ENCODE assay signal across 17 mouse cellular contexts in the genomic region with DNA sequence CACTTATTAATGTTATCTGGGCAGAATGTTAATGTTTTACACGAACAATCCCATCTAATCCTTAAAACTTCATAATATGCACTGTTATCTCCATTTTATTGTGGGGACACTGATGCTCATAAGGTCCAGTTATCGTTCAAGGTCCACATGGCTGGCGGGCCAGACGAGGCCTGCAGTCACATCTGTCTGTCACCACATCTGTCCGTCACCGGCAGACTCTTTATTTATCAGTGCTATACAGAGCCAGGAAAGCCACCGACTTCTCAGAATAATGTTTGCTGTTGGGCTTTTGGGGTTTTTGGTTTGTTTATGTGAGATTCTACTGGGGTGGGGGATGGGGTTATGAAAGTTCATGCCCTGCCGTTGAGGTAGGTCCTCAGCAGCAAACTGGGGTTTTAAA. TPM values are rescaled to one million over a fixed set of nuclear protein-coding genes. Genes with fewer than 3 reads are reported as not detected.
DNase-seq lines count a peak whose midpoint lies in the region; ATAC-seq and TF ChIP-seq lines count a peak whose summit lies in the region.
"Had no signal": no experiment of that assay in that cellular context is flagged by ENCODE, and none has a peak within 500 bp of the region (broad histone marks: within the 10 kb centered on the region; RNA-seq: fewer than 3 reads in every experiment).

No protein-coding gene starts in this region.

- no peak overlapping the region for H3K27ac ChIP-seq in heart, embryonic 12.5 days (ENCODE audit: poor library complexity, severe bottlenecking)
- H3K27ac ChIP-seq in intestine, postnatal 0 days (ENCODE audit: low read depth, low read length), result peak overlapping the region; percentile 75
- H3K27ac ChIP-seq: embryonic facial prominence, embryonic 12.5 days; forebrain, embryonic 12.5 days; midbrain, embryonic 13.5 days had no signal

- no peaks in the 10 kb centered on the region for H3K9me3 ChIP-seq in heart, embryonic 12.5 days (replicated peaks)
- no peaks in the 10 kb centered on the region for H3K9me3 ChIP-seq in intestine, postnatal 0 days (ENCODE audit: control insufficient read depth)
- H3K9me3 ChIP-seq: embryonic facial prominence, embryonic 12.5 days; forebrain, embryonic 12.5 days; midbrain, embryonic 13.5 days had no signal

- no peak overlapping the region for H3K4me3 ChIP-seq in heart, embryonic 12.5 days
- no peak overlapping the region for H3K4me3 ChIP-seq in intestine, postnatal 0 days (ENCODE audit: low read depth, low read length)
- H3K4me3 ChIP-seq: embryonic facial prominence, embryonic 12.5 days; forebrain, embryonic 12.5 days; midbrain, embryonic 13.5 days had no signal

- TF ChIP-seq CTCF in intestine, postnatal 0 days (IDR thresholded peaks at IDR 0.05; ENCODE audit: low read depth), result no peak

- DNase-seq in heart, postnatal 4 days, result no peak
- DNase-seq in c-Kit-negative CD71-positive TER-119-positive erythroid progenitor cells, embryonic 14.5 days (ENCODE audit: low read depth, low spot score), result peak; percentile 35
- no peak for DNase-seq in testis, postnatal 14 days (ENCODE audit: low spot score)
- no peak for DNase-seq in kidney, adult 18-20 months
- no peak for DNase-seq in frontal cortex, postnatal 14 days (ENCODE audit: low spot score in 2 of 2)
- DNase-seq: cerebellum, postnatal 14 days; kidney, adult 11 months; kidney, postnatal 4 days; lung, postnatal 10 days; right cerebral cortex, postnatal 14 days had no signal

- H3K9ac ChIP-seq in heart, embryonic 12.5 days, result no peak overlapping the region
- H3K9ac ChIP-seq in intestine, postnatal 0 days (ENCODE audit: low read depth, low read length), result no peak overlapping the region
- H3K9ac ChIP-seq: embryonic facial prominence, embryonic 12.5 days; forebrain, embryonic 12.5 days; midbrain, embryonic 13.5 days had no signal

- ATAC-seq in heart, embryonic 12.5 days (ENCODE audit: insufficient number of reproducible peaks, low FRiP score), result peak; percentile 73; the same call in 1 of the 2 replicates
- peak; percentile 62 for ATAC-seq in intestine, postnatal 0 days
- ATAC-seq in megakaryocyte progenitor cell, adult 5-6 weeks (replicated peaks; ENCODE audit: poor library complexity), result peak; percentile 60
- ATAC-seq: midbrain, embryonic 13.5 days; Patski had no signal

- H3K27me3 ChIP-seq in heart, embryonic 12.5 days (replicated peaks), result no peaks in the 10 kb centered on the region
- H3K27me3 ChIP-seq in intestine, postnatal 0 days (replicated peaks; ENCODE audit: control insufficient read depth, insufficient read depth, low read length), result no peaks in the 10 kb centered on the region
- H3K27me3 ChIP-seq: embryonic facial prominence, embryonic 12.5 days; forebrain, embryonic 12.5 days; midbrain, embryonic 13.5 days; Patski had no signal

- H3K4me1 ChIP-seq in heart, embryonic 12.5 days (replicated peaks), result peaks cover 9% of the 10 kb centered on the region
- H3K4me1 ChIP-seq in intestine, postnatal 0 days (replicated peaks; ENCODE audit: control insufficient read depth, insufficient read depth, low read length), result peaks cover 9% of the 10 kb centered on the region; the same call in 1 of the 2 replicates
- H3K4me1 ChIP-seq: embryonic facial prominence, embryonic 12.5 days; forebrain, embryonic 12.5 days; midbrain, embryonic 13.5 days had no signal

- no peak overlapping the region for H3K4me2 ChIP-seq in heart, embryonic 12.5 days
- no peak overlapping the region for H3K4me2 ChIP-seq in intestine, postnatal 0 days (replicated peaks; ENCODE audit: low read depth)
- H3K4me2 ChIP-seq: embryonic facial prominence, embryonic 12.5 days; forebrain, embryonic 12.5 days; midbrain, embryonic 13.5 days had no signal

- WGBS in heart, embryonic 12.5 days, result 47% methylated on average over 8 of the region's 8 CpGs
- 29% methylated on average over 8 of the region's 8 CpGs for WGBS in intestine, postnatal 0 days

- no peaks in the 10 kb centered on the region for H3K36me3 ChIP-seq in heart, embryonic 12.5 days
- no peaks in the 10 kb centered on the region for H3K36me3 ChIP-seq in intestine, postnatal 0 days (ENCODE audit: control insufficient read depth, insufficient read depth)
- H3K36me3 ChIP-seq: embryonic facial prominence, embryonic 12.5 days; forebrain, embryonic 12.5 days; midbrain, embryonic 13.5 days had no signal

RNA-seq across cellular contexts. Expression of a gene that starts 36.5 kb away (rescaled TPM):
- polyA plus RNA-seq in heart, embryonic 12.5 days (2016; fragmentation: Nextera tagmentation; extraction: Ambion mirVana), result 71.5 and 75.7 TPM in 2 replicates
- 10 to 100 TPM; 62.4 to 63.6 TPM for total RNA-seq in heart, postnatal 4 days (2021)
- 30.8 and 32.4 TPM in 2 replicates for polyA plus RNA-seq in intestine, postnatal 0 days (2015; fragmentation: Nextera tagmentation; extraction: Ambion mirVana)
- 41.9 and 51.4 TPM in 2 replicates for total RNA-seq in megakaryocyte progenitor cell, adult 5-6 weeks (2015)
- total RNA-seq in megakaryocyte progenitor cell, adult 5-6 weeks (2017), result 41.3 and 42.0 TPM in 2 replicates
